Mouse (Mus musculus): Measurements from ENCODE around the gene Eepd1. TPM values are rescaled to one million over a fixed set of nuclear protein-coding genes. Genes with fewer than 3 reads are reported as not detected.

Gene Eepd1
- total and polyA plus RNA-seq, 2 experiments from 2014 or later: 13.5 to 16.2 TPM

DNA sequence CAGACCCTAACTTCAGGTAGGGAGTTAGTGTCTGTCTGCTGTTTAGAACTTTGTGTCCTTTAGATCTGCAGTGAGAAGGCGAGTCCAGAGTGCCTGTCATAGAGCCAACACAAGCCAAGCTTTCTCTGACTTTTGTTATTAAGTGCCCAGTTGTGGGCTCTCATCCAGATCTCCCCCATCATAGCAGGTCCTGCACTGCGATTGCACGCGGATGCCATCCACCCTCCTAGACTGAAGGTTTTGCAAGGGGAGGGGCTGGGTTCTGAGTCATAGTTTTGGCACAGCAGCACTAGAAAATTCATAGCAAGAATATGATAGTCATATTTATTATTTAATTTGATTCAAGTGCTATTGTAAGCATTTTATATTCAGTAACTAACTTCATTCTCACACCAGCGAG is 12.6 kb downstream of the Eepd1 start:
- Histone ChIP-seq H3K9me3 (ENCODE audit: low read length) (no peaks in the 10 kb centered on the region), H3K36me3 (ENCODE audit: insufficient read depth, low read length) (no peaks in the 10 kb centered on the region), H3K9ac (replicated peaks; ENCODE audit: low read length, poor library complexity, severe bottlenecking) (no peak overlapping the region), H3K4me3 (ENCODE audit: low read depth, low read length) (no peak overlapping the region), H3K4me2 (ENCODE audit: low read depth, low read length, poor library complexity, severe bottlenecking) (no peak overlapping the region), H3K4me1 (ENCODE audit: insufficient read depth, low read length) (no peaks in the 10 kb centered on the region), H3K27me3 (ENCODE audit: insufficient read depth, low read length) (no peaks in the 10 kb centered on the region), H3K27ac (ENCODE audit: low read depth, low read length) (no peak overlapping the region)
- 87% methylated on average over 5 of the region's 5 CpGs for WGBS
- DNase-seq (ENCODE audit: low spot score) (no peak), ATAC-seq (ENCODE audit: low FRiP score) (no peak)
- TF ChIP-seq CTCF (IDR thresholded peaks at IDR 0.05): no peak

DNA sequence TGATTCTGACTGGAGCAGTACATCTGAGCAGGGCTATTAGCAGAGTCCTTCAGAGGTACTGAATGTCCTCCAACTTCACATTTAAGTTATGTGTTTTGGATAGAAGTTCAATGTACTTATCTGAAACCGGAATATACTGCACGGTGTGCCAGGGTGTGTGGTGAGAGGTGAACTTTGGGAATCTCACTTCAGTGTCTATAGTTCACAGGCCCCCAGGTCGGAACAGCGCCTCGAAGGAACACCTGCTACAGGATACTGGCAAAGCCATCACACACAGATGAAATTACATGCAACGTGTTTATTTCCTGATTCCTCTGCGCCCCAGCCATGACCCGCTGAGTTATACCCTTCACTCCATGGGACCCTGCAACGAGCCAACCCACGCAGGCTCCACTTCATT is 14.3 kb downstream of the Eepd1 start:
- Histone ChIP-seq H3K27ac (ENCODE audit: low read depth, low read length) (no peak overlapping the region), H3K9ac (replicated peaks; ENCODE audit: low read length, poor library complexity, severe bottlenecking) (no peak overlapping the region), H3K4me1 (ENCODE audit: insufficient read depth, low read length) (no peaks in the 10 kb centered on the region), H3K4me2 (ENCODE audit: low read depth, low read length, poor library complexity, severe bottlenecking) (no peak overlapping the region), H3K9me3 (ENCODE audit: low read length) (no peaks in the 10 kb centered on the region), H3K36me3 (ENCODE audit: insufficient read depth, low read length) (no peaks in the 10 kb centered on the region), H3K27me3 (ENCODE audit: insufficient read depth, low read length) (no peaks in the 10 kb centered on the region), H3K4me3 (ENCODE audit: low read depth, low read length) (no peak overlapping the region)
- DNase-seq (ENCODE audit: low spot score) (no peak), ATAC-seq (ENCODE audit: low FRiP score) (no peak)
- 96% methylated on average over 10 of the region's 10 CpGs for WGBS
- no peak for TF ChIP-seq CTCF (IDR thresholded peaks at IDR 0.05)

DNA sequence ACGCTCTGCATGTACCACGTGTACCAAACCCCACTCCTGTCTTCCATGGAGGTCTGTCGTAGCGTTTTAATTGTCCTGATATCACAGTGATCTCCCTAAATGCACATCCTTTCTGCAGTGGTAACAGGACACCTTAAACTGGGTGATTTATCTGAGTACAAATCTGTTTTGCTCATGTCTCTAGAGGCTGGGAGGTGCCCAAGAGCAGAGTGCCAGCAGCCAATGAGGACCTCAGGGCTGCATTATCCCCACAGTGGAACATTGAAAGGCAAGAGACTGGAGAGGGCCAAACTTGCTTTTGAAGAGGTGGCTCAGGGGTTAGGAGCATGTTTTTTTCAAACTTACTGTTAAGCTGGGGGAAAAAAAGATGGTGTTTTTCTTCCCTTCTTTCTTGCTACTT is 14.8 kb downstream of the Eepd1 start:
- Histone ChIP-seq H3K9me3 (ENCODE audit: low read length) (no peaks in the 10 kb centered on the region), H3K4me1 (ENCODE audit: insufficient read depth, low read length) (no peaks in the 10 kb centered on the region), H3K27me3 (ENCODE audit: insufficient read depth, low read length) (no peaks in the 10 kb centered on the region), H3K36me3 (ENCODE audit: insufficient read depth, low read length) (no peaks in the 10 kb centered on the region), H3K4me2 (ENCODE audit: low read depth, low read length, poor library complexity, severe bottlenecking) (no peak overlapping the region), H3K9ac (replicated peaks; ENCODE audit: low read length, poor library complexity, severe bottlenecking) (no peak overlapping the region), H3K4me3 (ENCODE audit: low read depth, low read length) (no peak overlapping the region), H3K27ac (ENCODE audit: low read depth, low read length) (no peak overlapping the region)
- DNase-seq (ENCODE audit: low spot score) (no peak), ATAC-seq (ENCODE audit: low FRiP score) (no peak)
- 91% methylated on average over 4 of the region's 4 CpGs for WGBS
- no peak for TF ChIP-seq CTCF (IDR thresholded peaks at IDR 0.05)

DNA sequence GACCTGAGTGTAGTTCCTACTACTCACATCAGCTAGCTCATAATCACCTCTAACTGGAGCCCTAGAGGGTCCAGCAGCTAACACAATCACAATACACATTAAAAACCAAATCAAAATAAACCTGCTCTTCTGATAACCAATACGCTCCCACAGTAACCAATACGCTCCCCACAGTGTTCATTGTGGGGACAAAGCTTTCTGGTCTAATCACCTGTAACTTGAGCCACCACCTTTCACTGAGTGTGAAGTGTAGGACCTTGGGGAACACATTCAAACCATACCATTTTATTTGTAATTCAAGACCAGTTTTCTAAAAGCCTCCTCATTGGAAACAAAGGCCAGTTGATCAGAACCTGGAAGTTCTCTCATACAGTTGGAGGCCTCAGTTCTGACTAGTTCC is 15.4 kb downstream of the Eepd1 start:
- no peak for TF ChIP-seq CTCF (IDR thresholded peaks at IDR 0.05)
- no peaks in the 10 kb centered on the region for H3K36me3 ChIP-seq (ENCODE audit: insufficient read depth, low read length)
- no peaks in the 10 kb centered on the region for H3K27me3 ChIP-seq (ENCODE audit: insufficient read depth, low read length)
- WGBS: 98% methylated on average over 2 of the region's 2 CpGs
- DNase-seq (ENCODE audit: low spot score): no peak
- H3K27ac ChIP-seq (ENCODE audit: low read depth, low read length): no peak overlapping the region
- H3K4me2 ChIP-seq (ENCODE audit: low read depth, low read length, poor library complexity, severe bottlenecking): no peak overlapping the region
- no peak for ATAC-seq (ENCODE audit: low FRiP score)
- no peak overlapping the region for H3K4me3 ChIP-seq (ENCODE audit: low read depth, low read length)
- H3K4me1 ChIP-seq (ENCODE audit: insufficient read depth, low read length): no peaks in the 10 kb centered on the region
- no peaks in the 10 kb centered on the region for H3K9me3 ChIP-seq (ENCODE audit: low read length)
- H3K9ac ChIP-seq (replicated peaks; ENCODE audit: low read length, poor library complexity, severe bottlenecking): no peak overlapping the region

DNA sequence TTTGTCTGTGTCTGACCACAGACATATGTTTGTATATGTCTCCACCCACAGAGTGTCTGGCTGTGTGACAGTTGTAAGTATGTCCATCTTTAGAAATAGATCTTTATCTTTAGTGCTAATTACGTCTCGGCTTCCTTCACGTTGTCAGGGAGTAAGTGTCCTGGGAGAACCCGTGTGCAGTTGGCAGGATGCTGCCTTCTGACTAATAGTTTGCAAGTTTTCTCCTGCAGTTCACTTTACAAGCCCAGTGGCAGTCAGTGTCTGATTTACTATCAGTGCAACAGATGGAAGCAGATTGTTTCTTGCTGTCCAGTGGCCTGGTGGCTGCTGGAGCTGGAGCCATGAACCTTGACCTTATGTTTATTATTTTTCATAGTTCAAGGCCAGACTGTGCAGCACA is 17.4 kb downstream of the Eepd1 start:
- ATAC-seq (ENCODE audit: low FRiP score) (no peak), DNase-seq (ENCODE audit: low spot score) (no peak)
- Histone ChIP-seq H3K36me3 (ENCODE audit: insufficient read depth, low read length) (no peaks in the 10 kb centered on the region), H3K27me3 (ENCODE audit: insufficient read depth, low read length) (no peaks in the 10 kb centered on the region), H3K9ac (replicated peaks; ENCODE audit: low read length, poor library complexity, severe bottlenecking) (no peak overlapping the region), H3K27ac (ENCODE audit: low read depth, low read length) (no peak overlapping the region), H3K4me2 (ENCODE audit: low read depth, low read length, poor library complexity, severe bottlenecking) (no peak overlapping the region), H3K9me3 (ENCODE audit: low read length) (no peaks in the 10 kb centered on the region), H3K4me3 (ENCODE audit: low read depth, low read length) (no peak overlapping the region), H3K4me1 (ENCODE audit: insufficient read depth, low read length) (no peaks in the 10 kb centered on the region)
- no peak for TF ChIP-seq CTCF (IDR thresholded peaks at IDR 0.05)
- WGBS: 73% methylated on average over 4 of the region's 4 CpGs

DNA sequence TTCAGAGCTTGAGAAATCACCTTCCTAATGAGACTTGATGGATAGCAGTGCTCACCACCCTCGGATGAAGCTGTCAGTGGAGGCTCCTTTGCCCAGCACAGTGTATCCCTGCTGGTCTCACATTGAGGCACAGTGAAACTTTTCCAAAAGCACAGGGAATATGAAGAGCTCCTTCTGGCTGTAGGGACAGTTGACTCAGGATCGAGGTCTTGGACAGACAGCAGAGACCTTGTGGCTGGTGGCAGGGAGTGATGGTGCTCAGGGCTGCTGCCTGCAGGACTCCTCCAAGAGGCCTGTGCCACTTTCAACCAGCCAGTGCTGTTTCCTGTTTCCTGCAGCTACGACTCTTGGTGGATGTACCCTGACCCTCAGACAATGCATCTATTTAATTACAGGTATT is 18.0 kb downstream of the Eepd1 start:
- 81% methylated on average over 3 of the region's 3 CpGs for WGBS
- no peak for TF ChIP-seq CTCF (IDR thresholded peaks at IDR 0.05)

More for the DNA sequence above, 18.0 kb downstream of the Eepd1 start:
- Histone ChIP-seq H3K4me3 (ENCODE audit: low read depth, low read length) (no peak overlapping the region), H3K27me3 (ENCODE audit: insufficient read depth, low read length) (no peaks in the 10 kb centered on the region), H3K4me1 (ENCODE audit: insufficient read depth, low read length) (no peaks in the 10 kb centered on the region), H3K9ac (replicated peaks; ENCODE audit: low read length, poor library complexity, severe bottlenecking) (no peak overlapping the region), H3K27ac (ENCODE audit: low read depth, low read length) (no peak overlapping the region), H3K4me2 (ENCODE audit: low read depth, low read length, poor library complexity, severe bottlenecking) (no peak overlapping the region), H3K36me3 (ENCODE audit: insufficient read depth, low read length) (no peaks in the 10 kb centered on the region), H3K9me3 (ENCODE audit: low read length) (no peaks in the 10 kb centered on the region)
- DNase-seq (ENCODE audit: low spot score): no peak
- no peak for ATAC-seq (ENCODE audit: low FRiP score)
